Mouse (Mus musculus) limb, embryonic 14.5 days (tissue): ENCODE measurements at regions not wholly inside any gene's neighbourhood (a gene's known extent, or its start where the extent isn't known, plus 50 kb on each side); places are given as distances from the start of the nearest gene placed in this dataset.

ENCODE experiments used
- ATAC-seq: fragments of 200-750 bp; cut with Nextera tagmentation; 2 replicates; pipeline ENCODE4 v1.8.0; 2017; ENCODE audit warnings: low read depth, moderate number of reproducible peaks, moderate TSS enrichment; ENCODE audit not compliant: low FRiP score
- DNase-seq: peaks from one replicate; pipeline ENCODE4 v3.0.0-alpha.2; 2015; ENCODE audit warnings: low spot score
- H3K27ac ChIP-seq: fragments of 300-500 bp; sonication (generic); replicated peaks from 2 replicates; pipeline ENCODE4 v1.5.1; 2014; ENCODE audit warnings: low read depth, mild to moderate bottlenecking, low read length, moderate library complexity, mixed read lengths
- H3K27me3 ChIP-seq: fragments of 300-500 bp; sonication (generic); 2 replicates; pipeline ENCODE4 v1.6.1; 2014; ENCODE audit warnings: low read length, mixed read lengths; ENCODE audit not compliant: control insufficient read depth, insufficient read depth
- H3K36me3 ChIP-seq: fragments of 300-500 bp; sonication (generic); 2 replicates; pipeline ENCODE4 v1.6.1; 2014; ENCODE audit warnings: mild to moderate bottlenecking, low read length, moderate library complexity, mixed read lengths; ENCODE audit not compliant: control insufficient read depth, insufficient read depth
- H3K4me1 ChIP-seq: fragments of 300-500 bp; sonication (generic); 2 replicates; pipeline ENCODE4 v1.6.1; 2014; ENCODE audit warnings: antibody characterized with exemption, low read length, mixed read lengths; ENCODE audit not compliant: control insufficient read depth, insufficient read depth
- H3K4me2 ChIP-seq: fragments of 300-500 bp; sonication (generic); replicated peaks from 2 replicates; pipeline ENCODE4 v1.6.1; 2014; ENCODE audit warnings: low read depth, mild to moderate bottlenecking, low read length, moderate library complexity; ENCODE audit not compliant: severe bottlenecking
- H3K4me3 ChIP-seq: fragments of 300-500 bp; sonication (generic); replicated peaks from 2 replicates; pipeline ENCODE4 v1.5.1; 2014; ENCODE audit warnings: low read length
- H3K9ac ChIP-seq: fragments of 300-500 bp; sonication (generic); 2 replicates; pipeline ENCODE4 v1.6.1; 2014; ENCODE audit warnings: mild to moderate bottlenecking, low read depth, low read length, moderate library complexity; ENCODE audit not compliant: severe bottlenecking
- H3K9me3 ChIP-seq: fragments of 300-500 bp; sonication (generic); 2 replicates; pipeline ENCODE4 v1.6.1; 2016; ENCODE audit warnings: low read length; ENCODE audit not compliant: control insufficient read depth
- POLR2A ChIP-seq: fragments of 200-500 bp; IDR thresholded peaks from 2 replicates; pipeline ENCODE4 v1.8.0; 2012; ENCODE audit warnings: inconsistent platforms, mild to moderate bottlenecking, moderate library complexity, borderline replicate concordance; ENCODE audit not compliant: insufficient read depth, insufficient read length; ENCODE audit errors: extremely low read depth
- WGBS: fragments of 180-500 bp; shearing (Covaris S2); extraction: QIAGEN DNeasy Blood & Tissue Kit; methylation state at CpG from one replicate; pipeline ENCODE4 v1.1.7; 2014; 5-methylcytosine and 5-hydroxymethylcytosine counted together

- 58% methylated on average over 1 of the region's 1 CpGs for WGBS
- Histone ChIP-seq H3K36me3 (no peaks in the 10 kb centered on the region), H3K4me1 (no peaks in the 10 kb centered on the region), H3K4me3 (no peak overlapping the region), H3K4me2 (no peak overlapping the region), H3K9ac (no peak overlapping the region), H3K27me3 (no peaks in the 10 kb centered on the region), H3K27ac (no peak overlapping the region), H3K9me3 (no peaks in the 10 kb centered on the region)
- no peak for TF ChIP-seq POLR2A
- DNase-seq (no peak), ATAC-seq (no peak)
Measured at GRCm38 (mm10) chr14:102686791-102687190, 295.6 kb downstream of the Kctd12 start.

- H3K4me2 ChIP-seq = no peak overlapping the region
- H3K27ac ChIP-seq = no peak overlapping the region
- 52% methylated on average over 5 of the region's 5 CpGs for WGBS
- ATAC-seq (no peak), DNase-seq (no peak)
- no peaks in the 10 kb centered on the region for H3K36me3 ChIP-seq
- no peak overlapping the region for H3K9ac ChIP-seq
- H3K4me3 ChIP-seq = no peak overlapping the region
- no peaks in the 10 kb centered on the region for H3K27me3 ChIP-seq
- H3K4me1 ChIP-seq = no peaks in the 10 kb centered on the region
- TF ChIP-seq POLR2A = no peak
- H3K9me3 ChIP-seq = no peaks in the 10 kb centered on the region
Measured at GRCm38 (mm10) chr14:102676582-102676981, 305.9 kb downstream of the Kctd12 start.

GRCm38 (mm10) chr14:102674635-102675034, 307.8 kb downstream of the Kctd12 start:
- no peak overlapping the region for H3K4me2 ChIP-seq
- DNase-seq = no peak
- ATAC-seq = no peak
- no peaks in the 10 kb centered on the region for H3K36me3 ChIP-seq
- H3K27ac ChIP-seq = no peak overlapping the region
- no peaks in the 10 kb centered on the region for H3K27me3 ChIP-seq
- H3K4me1 ChIP-seq = no peaks in the 10 kb centered on the region
- no peak overlapping the region for H3K9ac ChIP-seq
- 78% methylated on average over 5 of the region's 5 CpGs for whole genome bisulfite sequencing
- no peaks in the 10 kb centered on the region for H3K9me3 ChIP-seq
- no peak overlapping the region for H3K4me3 ChIP-seq
- TF ChIP-seq POLR2A = no peak

GRCm38 (mm10) chr14:102673724-102674123, 308.7 kb downstream of the Kctd12 start:
- Histone ChIP-seq H3K27me3 (no peaks in the 10 kb centered on the region), H3K9me3 (no peaks in the 10 kb centered on the region), H3K4me2 (no peak overlapping the region), H3K27ac (no peak overlapping the region), H3K4me3 (no peak overlapping the region), H3K36me3 (no peaks in the 10 kb centered on the region), H3K4me1 (no peaks in the 10 kb centered on the region), H3K9ac (no peak overlapping the region)
- WGBS = 82% methylated on average over 5 of the region's 5 CpGs
- DNase-seq (no peak), ATAC-seq (no peak)
- no peak for TF ChIP-seq POLR2A

GRCm38 (mm10) chr14:102663240-102663639, 319.2 kb downstream of the Kctd12 start:
- Histone ChIP-seq H3K4me3 (no peak overlapping the region), H3K4me2 (no peak overlapping the region), H3K27me3 (no peaks in the 10 kb centered on the region), H3K9ac (no peak overlapping the region), H3K36me3 (no peaks in the 10 kb centered on the region), H3K27ac (no peak overlapping the region), H3K4me1 (no peaks in the 10 kb centered on the region), H3K9me3 (no peaks in the 10 kb centered on the region)
- DNase-seq = peak; percentile 33
- TF ChIP-seq POLR2A = no peak
- 67% methylated on average over 2 of the region's 2 CpGs for WGBS
- ATAC-seq = no peak

- Histone ChIP-seq H3K4me3 (no peak overlapping the region), H3K36me3 (no peaks in the 10 kb centered on the region), H3K9ac (no peak overlapping the region), H3K4me2 (no peak overlapping the region), H3K4me1 (no peaks in the 10 kb centered on the region), H3K9me3 (no peaks in the 10 kb centered on the region), H3K27me3 (no peaks in the 10 kb centered on the region), H3K27ac (no peak overlapping the region)
- 86% methylated on average over 11 of the region's 11 CpGs for WGBS
- DNase-seq = no peak
- TF ChIP-seq POLR2A = no peak
- ATAC-seq = no peak
Measured at GRCm38 (mm10) chr14:102660351-102660750, 322.1 kb downstream of the Kctd12 start.
